Mouse (Mus musculus) liver, embryonic 14 days (tissue): ENCODE results near the gene Dusp23. TPM values are rescaled to one million over a fixed set of nuclear protein-coding genes. Genes with fewer than 3 reads are reported as not detected.

Source experiments
- polyA plus RNA-seq: library from polyadenylated mRNA; depleted of rRNA; stranded (reverse); fragments of >200 nt; gene quantifications from 2 replicates; pipeline ENCODE4 v1.2.3, GENCODE M21; 2012; rRNA removed

Gene Dusp23
- 3.6 and 3.7 TPM in 2 replicates for polyA plus RNA-seq

DNA sequence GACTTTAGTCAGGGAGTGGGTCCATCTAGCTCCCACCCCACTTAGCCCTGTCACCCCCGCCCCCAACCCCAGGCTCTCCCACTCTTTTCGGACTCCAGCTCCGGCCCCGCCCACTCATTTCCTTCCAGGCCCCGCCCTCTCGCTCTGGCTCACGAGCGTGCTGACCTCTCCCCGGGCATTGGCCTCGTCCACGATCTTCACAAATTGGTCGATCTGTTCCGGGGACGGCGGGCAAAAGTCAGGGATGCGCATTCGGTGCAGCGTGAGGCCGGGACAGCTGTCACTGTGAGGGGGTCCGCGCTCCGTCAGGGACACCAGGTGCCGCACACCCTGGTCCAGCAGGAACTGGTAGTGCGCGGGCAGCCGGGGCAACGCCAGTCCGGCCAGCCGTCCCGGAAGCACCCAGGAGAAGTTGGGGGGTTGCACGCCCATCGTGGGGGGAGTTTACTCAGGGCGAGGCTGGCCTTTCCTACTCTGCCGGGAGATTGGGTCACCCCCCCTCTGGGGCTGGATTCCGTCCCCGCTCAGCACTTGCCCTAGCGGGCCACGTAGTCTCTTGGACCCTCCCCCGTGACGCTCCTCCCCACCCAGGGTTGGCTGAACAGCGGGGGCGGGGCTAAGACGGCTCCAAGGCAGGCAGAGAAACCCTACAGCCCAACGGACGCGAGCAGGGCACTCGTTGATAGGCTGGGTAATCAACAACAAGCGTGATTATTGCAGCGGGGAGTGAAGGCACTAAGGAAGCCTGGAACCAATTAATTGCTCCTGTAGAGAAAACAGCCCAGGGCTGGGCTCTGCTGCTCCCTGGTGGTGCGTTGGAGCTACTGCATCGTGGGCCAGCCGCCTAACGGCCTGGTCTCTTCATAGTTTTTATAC, at the start of gene Dusp23:
TSS of gene Dusp23 (minus strand) at position 512 of the 876 bp plus-strand sequence.

GRCm38 (mm10) chr1:172602326-172602725, 30.4 kb downstream of the Dusp23 start, which contains the start of gene Fcrl6:
Gene Fcrl6, minus strand, starts transcription at chr1:172602551.

GRCm38 (mm10) chr1:172590385-172590784, 42.4 kb downstream of the Dusp23 start, which contains the start of gene Slamf8:
Gene Slamf8, minus strand, starts transcription at chr1:172590568.

Other genes starting within 250 kb of the Dusp23 start
- 0.90 and 1.3 TPM in 2 replicates for gene Slamf9, start 157.6 kb downstream of the Dusp23 start, polyA plus RNA-seq
- 1.5 and 1.6 TPM in 2 replicates for gene Igsf9, start 151.2 kb downstream of the Dusp23 start, polyA plus RNA-seq
- gene Tagln2, start 132.9 kb downstream of the Dusp23 start, polyA plus RNA-seq, result 73.2 and 82.2 TPM in 2 replicates
- 0.23 and 0.29 TPM in 2 replicates for gene Cfap45, start 112.2 kb downstream of the Dusp23 start, polyA plus RNA-seq
- gene Vsig8, start 77.0 kb downstream of the Dusp23 start, polyA plus RNA-seq, result 0.02 TPM in 1 of 2 replicates, not detected in the other
- gene Slamf8, start 42.4 kb downstream of the Dusp23 start, polyA plus RNA-seq, result 0.05 and 0.06 TPM in 2 replicates
- not detected in 2 replicates for gene Fcrl6, start 30.4 kb downstream of the Dusp23 start, polyA plus RNA-seq
- gene Crp, start 65.1 kb upstream of the Dusp23 start, polyA plus RNA-seq, result 11.7 and 13.0 TPM in 2 replicates